Mouse (Mus musculus) thymus, postnatal 4 days (tissue): ENCODE data around the gene Gucy2g.

Experiments
- DNase-seq: peaks from one replicate; pipeline ENCODE4 v3.0.0; 2021

The Gucy2g gene

DNA sequence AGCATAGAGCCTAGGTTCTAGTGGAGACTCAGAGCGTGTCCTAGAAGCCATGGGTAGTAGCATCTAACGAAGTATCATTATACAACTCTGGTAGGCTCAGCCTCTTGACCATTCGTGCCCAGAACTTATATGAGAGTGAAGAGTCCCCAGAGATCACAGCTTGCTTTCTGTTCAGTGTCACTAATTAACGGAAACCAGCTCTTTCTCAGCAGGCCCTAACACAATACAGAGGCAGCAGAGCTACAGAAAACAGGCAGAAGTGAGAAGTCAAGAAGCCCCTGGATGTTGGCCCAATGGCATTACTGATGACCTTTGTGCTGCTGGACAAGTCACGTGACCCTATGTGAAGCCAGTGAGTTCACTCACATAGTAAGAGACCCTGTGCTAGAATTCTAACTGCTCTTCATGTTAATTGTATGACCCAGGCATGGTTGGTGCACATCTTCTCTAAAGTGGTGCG, at the start of gene Gucy2g:
Gene Gucy2g (minus strand): TSS at position 51 of the 460 bp plus-strand sequence.
- DNase-seq = no peak

DNA sequence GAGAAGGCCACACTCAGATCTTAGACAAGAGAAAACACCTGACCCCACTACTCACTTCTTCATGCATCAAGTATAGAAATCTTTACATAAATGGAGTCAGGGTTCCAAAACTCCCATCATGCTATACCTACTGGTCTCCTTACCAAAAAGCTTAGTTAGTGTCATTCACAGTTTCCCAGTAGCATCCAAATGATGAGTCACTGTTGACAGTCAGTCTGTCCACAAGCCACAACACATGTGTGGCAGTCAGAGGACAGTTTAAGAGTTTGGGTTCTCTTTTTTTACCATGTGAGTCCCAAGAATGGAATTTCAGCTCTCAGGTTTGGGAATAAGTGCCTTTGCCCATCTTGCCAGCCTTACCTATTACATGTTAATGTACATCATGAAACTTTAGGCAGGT, 47.9 kb upstream of the Gucy2g start:
- no peak for DNase-seq

DNA sequence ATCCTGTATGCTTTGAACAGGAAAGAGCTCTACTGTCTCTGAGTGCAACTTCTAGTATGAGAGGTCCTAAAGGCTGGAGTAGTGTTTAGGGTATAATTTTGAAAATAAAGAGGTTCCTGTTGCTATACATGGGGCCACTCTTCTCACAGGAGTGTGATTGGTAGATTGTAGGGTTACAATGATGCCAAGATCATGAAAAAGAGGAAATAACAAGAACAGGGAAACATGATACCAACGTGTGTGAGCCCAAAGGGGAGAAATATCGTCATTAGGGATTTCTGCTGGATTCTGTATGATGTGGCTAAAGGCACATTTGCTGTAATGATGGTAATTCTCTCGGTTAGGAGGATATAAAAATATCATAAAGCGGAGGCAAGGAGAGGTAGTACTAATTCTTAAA, 45.0 kb upstream of the Gucy2g start:
- no peak for DNase-seq

DNA sequence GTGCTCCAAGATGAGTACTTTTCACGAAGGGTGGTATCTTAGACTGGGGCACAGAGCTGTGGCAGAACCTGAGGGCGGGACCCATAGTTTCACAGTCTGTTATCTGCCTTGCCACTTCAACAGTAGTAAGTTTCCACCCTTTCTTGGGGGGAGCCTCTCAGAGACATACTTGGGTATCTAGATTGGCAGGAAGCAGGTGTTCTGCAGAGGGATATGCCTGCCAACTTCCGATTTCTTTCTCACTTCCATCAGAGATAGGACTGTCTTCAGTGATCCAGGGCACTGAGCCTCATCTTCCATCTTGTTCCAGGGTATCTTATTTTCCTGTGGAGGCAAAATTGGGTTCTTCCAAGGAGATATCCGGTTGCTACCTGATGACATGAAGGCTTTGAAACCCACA, 43.1 kb upstream of the Gucy2g start:
- no peak for DNase-seq

DNA sequence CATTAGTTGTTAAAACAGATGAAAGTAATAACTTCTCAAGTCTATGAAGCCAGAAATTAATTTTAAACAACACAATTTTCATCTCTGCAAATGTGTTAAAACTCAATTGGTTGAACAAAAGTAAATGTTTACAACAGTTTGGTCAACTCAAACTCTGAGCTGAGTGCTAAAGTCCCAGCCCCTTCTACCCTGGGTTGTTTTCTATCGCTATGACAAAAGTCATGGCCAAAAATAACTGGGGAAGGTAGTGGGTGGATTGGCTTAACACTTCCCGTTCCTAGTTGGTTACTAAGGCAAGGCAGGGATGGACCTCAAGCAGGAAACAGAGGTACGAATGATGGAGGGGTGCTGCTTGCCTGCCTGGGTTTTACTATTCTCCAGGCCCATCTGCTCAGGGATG, 35.7 kb upstream of the Gucy2g start:
- DNase-seq = no peak

DNA sequence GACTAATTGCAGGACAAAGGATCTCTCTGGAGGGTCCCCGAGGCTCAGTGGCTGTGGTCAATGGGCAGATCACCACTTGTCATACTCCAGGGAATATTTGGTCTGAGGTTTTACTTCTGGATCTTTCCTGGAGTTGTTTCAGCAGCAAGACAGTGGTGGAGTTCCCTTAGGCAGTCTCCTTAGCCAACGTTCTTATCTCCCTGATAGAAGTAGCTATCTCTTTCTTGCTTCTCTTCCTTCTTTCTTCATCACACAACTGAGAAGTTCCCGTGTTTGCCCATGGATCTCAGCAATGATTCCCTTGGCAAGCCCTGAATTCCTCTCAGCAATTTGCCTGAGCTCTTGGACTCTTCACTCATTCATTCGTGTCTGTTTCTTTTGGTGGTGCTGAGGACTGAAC, 35.1 kb upstream of the Gucy2g start:
- DNase-seq = no peak

DNA sequence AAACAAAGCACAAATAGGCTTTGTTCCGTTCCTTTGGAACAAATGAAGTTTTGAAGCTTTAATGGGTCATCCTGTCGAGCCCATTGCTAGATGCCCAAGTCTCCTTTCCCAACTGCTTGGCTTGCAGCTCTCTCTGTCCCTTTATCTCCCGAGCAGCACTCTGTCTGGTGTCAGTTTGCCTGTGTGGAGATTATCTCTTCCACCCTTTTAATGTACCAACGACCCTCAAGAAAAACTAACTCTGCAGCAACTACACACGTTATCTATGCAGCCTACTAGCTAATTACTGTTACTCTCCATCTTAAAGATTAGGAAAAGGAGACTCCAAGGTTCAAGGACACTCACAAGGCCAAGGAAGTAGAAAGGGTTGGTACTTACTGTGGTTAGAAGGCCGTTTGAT, 32.3 kb upstream of the Gucy2g start:
- DNase-seq = no peak

DNA sequence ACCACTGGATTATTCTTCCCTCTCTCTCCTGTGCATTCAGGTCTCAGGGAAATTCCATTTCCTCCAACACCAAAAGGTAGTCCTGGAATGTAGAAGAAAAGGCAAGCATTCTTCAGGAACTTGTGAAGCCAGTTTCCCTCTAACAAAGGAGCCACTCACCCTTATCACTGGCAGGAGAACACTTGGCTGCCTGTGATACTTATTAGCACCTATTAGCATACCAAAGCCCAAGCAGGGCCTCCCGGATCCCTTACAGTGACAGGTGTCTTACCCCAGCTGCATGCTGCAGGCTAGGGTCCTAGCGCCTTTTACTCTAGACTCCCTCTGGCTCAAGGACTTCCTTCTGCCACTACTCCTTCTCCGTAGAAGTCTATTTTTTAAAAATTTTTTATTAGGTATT, 30.4 kb upstream of the Gucy2g start:
- DNase-seq = no peak

DNA sequence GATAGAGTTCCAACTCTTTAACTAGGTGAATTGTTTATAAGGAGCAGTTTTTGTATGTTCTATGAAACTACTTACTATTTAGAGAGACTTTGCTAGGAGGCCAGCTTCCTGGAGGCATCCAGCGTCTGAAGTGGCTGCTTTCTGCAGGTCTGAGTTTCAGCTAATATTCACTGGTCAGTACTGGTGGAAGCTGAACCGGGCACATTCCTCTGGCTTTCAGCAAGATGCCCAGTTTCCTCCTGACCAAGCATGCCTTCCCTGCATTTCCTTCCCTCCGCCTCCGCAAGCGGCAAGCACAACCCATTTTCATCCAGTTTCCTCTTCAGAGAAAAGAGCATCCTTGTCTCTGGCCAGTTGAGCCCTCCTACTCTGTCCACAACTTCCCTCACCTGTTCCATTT, 28.0 kb upstream of the Gucy2g start:
- DNase-seq = no peak

DNA sequence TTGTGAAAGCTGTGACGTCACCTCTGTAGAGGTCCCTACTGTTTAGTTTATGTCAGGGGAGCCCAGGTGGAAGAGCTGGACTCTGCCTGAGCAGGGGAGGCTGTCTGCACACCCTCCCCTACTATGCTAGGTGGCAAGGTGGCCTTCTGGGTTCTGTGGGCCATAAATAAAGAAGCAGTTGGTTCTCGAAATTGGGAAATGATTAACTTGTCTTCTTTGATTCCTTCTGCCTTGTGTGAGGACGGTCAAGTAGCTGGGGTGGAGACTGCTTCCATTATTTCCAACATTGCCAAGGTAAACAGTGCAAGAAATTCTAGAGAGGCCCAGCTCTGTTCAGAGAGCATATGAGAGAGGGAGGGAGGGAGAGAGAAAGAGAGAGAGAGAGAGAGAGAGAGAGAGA, 27.1 kb upstream of the Gucy2g start:
- no peak for DNase-seq

DNA sequence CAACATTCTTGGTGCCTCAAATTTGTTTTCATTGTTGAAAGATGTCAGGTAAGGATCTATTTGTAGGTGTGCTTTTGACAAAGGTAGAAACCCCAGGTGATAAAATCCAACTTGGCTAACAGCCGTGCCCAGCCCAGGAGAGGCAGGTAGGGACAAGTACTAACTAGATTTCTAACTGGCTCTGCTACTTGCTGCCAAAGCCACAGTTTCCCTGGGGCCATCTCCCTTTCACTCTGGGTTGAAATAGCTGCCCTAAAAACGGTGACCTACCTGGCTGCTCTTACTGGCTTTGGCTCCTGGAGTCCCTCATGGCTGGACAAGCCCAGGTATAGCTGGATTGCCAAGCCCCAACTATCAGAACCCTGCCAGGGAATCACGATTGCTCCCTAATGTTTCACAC, 25.8 kb upstream of the Gucy2g start:
- DNase-seq = no peak

DNA sequence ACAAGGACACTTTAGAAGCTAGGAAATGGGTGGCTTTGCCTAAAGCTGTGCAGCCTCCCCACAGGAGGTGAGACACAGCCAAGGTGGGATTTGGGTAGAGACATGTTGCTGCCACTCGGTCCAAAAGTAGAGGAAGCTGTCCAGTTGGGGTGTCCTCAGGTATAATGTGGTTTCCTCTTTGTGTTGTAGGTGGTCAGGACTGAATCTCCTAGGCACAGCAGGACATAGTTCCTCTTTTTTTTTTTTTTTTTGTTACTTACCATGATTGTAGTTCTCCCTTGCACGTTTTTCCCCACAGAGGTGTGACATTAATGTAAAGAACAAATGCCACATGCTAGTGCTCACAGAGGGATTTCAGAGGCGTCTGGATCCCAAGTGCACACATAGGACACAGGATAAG, 24.2 kb upstream of the Gucy2g start:
- DNase-seq = no peak

DNA sequence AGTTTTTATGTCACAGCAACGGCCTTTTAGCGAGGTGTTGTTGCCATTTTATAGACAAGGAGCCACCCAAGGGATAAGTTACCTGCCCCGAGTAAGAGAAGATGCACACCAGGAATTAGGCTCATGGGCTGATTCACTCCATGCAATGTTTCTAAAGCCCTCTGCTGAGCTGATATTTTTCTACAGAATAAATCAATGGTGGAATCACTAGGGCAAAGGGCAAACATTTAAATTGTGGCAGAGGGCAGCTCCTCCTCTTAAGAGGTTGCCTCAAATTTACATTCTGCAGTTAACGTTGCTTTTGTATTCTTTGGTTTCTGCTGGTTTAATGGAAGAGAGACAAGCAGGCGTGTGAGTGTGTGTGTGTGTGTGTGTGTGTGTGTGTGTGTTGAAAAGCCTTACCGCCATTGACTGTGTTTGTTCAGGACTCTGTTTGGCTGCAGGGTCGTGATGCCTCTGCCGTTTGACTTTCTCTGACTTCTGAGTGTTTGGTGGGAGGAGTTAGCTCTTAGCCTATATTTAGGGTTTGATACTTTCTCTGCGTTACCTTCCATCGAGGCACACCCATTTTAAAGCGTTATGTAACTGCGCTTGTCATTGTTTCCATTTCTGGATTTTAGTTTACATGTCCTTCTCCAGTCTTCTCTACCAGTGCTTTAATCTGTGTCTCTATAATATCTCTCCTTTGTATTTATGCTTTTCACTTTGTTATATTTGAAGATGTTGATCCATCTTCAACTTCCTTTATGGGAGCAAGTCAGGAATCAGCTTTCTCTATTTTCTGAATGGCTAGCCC, 19.6 kb upstream of the Gucy2g start:
- no peak for DNase-seq

DNA sequence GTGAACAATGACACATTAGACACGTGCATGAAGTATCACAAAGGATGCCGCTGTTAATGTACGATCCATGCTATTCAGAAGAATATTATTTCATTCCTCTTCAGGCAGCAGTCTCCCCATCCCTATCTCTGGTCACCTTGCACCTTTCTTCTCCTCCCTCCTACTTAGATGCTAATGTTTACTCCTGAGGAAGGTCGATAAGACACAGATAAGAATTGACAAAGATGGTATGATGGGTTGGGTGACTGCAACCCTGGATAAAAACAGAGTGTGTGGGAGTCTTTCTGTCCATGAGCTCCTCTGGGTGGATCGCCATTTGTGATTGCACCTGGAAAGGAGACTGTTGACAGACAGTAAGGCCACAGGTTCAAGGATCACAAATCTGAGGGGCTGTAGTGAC, 17.5 kb upstream of the Gucy2g start:
- DNase-seq = no peak

DNA sequence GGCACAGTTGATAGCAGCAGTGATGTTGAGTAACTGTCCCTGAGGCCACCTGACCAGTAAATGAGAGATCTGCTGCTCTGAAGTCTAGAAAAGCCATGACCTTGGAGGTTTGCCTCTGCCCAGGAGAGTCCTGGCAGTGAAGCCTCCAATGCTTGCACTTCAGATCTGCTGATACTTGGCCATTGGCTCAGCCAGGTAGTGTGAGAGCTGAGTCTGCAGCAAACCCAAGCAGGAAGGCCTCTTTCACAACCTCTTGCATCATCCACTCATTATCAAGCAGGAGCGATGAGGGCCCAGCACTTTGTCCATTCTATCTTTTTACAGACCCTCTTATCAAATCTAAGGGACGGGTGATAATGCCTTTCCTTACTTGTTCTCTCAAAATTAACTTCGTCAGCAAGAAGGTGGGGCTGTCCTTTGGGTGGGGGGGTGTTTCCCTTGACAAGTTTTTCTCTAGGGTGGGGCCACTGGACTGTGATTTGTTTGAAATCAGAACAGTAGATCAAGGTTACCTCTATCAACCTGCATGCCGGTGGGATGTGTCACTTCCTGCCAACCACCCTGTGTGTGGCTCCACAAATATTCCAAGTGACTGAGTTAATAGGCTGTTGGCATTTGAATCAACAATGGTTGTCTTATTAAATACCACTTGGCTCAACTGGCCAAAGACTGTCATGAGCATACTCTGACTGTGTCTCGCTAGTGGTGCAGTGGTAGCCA, 16.8 kb upstream of the Gucy2g start:
- no peak for DNase-seq

DNA sequence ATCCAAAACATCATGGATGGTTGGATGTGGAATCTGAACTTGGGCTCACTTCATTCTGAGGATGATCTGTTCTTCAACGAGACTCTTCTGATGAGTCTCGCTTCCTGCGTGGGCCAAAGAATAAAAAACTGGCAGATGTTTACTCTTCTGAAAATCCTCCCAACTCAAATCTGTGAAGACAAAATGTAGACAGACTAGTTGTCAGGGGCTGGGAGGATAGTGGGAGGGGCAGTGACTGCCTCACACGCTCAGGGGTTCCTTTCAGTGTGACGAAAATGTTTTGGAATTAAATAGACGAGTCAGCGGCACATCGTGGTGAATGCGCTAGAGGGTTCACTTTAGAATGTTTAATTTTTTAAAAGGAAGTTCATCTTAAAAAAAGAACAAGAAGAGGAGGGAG, 15.1 kb upstream of the Gucy2g start:
- DNase-seq = no peak

DNA sequence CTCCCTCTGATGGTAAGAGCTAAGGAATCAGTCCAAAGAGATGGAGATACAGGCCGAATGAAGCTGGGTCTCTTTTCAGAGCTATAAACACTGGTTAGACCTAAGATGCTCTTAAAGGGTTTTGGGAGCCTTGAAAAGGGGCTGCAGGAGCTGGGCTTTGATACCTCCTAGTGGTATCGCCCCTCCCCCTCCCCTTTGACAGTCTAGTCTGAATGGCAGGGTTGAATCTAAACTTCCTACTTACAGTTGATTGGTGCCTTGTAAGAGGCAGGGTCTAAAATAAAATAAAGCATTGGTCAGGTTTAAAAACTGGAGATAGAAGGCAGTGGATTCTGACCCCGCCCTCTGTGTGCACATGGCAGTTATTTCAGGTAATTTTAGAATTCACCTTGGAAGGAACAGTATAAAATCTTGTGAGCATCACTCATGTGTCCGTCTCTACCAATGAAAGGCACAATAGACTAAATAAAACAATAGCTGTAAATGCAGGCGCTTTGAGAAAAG, 13.5 kb upstream of the Gucy2g start:
- DNase-seq = peak; percentile 78

DNA sequence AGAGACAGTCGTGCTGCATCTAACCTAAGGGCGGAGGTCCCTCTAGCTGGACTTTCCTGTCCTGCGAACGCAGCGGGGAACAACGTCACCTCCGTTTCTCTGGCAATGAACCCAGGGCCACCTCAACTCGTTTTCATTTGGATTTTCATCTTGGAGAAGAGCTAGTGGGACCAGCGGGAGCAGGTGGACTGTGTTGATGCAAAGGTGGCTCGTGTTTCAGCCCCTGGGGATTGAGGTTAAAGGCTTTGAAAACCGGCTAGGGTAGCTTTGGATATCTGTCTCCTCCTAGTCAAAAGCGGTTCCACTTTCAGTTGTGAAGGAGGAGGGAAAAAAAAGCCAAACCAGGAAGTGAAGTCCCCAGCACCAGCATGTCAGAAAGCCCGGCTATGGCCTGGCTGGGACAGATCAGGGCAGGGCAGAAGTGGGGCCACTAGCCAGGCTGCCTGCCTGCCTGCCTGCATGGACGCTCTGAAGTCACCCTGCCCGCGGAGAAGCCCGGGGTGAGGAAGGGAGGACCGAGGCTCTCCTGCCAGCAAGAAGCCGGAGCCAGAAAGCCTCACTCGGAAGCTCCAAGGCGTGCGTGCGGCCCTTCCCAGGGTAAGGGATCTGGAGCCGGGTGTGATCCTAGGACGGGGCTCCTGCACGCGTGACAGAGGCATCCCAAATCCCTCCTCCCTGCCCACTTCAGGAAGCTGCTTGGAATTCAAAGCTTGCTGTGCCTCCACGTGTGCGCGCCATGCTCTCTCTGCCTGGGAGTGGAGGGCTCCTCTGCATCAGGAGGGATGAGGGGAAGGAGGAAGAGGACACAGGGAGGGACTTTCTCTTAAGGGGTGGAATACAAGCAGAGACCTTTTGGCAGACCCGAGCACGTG, 12.8 kb upstream of the Gucy2g start:
- DNase-seq = peak; percentile 62

DNA sequence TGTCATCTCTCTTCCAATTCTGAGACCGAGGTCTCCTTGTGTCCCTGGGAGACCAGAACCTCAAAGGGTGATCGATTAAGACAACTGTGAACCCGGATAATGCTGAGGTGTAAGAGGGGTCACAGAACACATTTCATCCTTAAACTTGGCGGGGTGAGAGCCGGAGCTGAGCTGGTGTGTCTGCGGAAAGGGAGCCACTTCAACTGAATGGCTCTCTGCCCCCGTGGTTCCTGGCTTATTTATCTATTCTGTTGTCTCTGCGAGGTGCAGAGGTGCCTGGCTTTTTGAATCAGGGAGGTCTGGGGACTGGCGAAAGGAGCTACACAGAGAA, 12.2 kb upstream of the Gucy2g start:
- DNase-seq = peak; percentile 53

DNA sequence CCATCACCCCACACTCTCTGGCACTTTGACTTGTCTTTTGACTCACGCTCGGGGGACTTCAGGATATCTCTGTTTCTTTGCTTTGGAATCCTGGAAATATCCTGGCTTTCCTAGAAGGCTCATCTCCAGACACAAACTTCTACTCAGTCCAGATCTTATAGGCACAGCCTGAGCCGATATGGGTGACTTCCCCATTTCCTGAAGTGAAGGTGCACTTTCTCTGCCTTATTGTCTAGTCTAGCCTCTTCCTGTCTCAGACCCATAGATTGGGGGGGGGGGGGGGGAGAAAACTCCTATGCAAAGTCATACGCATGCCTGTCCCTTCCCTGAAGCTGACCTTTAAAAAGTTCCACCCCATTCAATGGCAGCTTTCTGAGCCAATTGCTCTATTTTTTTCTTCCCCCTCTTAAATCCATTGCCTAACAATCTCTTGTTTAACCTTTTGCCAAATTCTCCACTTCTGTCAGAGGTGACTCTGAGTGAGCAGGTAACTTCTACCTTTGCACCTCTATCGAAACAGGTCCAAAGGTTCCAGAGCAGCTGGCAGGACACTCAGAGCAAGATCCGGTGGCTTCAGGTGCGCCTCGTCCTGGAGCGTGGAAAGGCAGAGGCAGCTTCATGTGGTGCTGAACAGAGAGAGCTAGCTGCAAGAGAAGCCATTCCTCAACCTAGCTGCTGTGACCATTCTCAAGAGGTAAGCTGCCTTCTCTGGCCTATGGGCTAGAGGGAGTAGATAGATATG, 10.5 kb upstream of the Gucy2g start, which contains the start of gene Acsl5:
Gene Acsl5 (plus strand): TSS at position 556 of the 742 bp plus-strand sequence.
- DNase-seq = no peak

DNA sequence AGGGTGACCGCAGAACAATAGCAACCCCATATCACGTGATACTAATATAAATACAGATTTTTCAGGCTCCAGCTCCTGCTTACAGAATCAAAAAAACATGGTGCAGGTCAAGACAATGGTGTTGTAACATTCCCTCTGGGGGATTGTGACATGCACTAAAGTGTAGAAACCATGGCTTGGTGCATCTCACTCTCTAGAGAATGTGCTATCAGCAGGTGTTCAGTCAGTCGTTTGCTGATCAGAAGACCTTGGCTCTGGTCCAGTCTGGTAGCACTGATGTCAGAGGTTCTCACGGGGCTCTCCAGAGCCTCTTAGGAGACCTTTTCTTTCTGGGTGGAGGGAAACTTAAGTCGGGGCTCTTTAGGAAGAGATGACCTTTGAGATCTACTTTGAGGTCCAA, 9.4 kb upstream of the Gucy2g start:
- DNase-seq = no peak

DNA sequence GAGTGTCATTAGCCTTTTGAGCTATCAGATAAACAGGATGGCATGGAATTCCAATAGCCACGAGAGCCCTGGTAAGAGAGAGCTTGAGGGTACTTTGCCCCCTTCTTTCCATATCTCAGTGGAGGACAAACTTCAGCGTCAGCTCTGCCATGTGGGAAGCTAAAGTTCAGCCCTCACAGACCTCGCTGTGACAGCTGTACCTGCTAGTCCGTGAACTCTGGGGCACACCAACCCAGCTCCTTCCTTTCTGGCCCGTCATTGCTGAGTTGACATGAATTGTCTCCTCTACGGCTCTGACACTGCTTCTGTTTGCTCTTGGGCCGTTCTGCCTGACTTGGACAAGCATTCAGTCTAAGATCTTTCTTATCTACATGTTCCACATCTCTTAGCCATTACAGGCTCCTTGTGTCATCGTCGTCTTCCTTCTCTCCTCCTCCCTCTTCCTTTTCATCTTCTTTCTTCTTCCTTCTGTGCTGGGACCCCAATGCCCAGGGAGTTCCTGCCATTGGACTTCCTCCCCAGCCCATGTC, 7.0 kb upstream of the Gucy2g start:
- no peak for DNase-seq
